Mouse (Mus musculus): ENCODE data around the gene Proser2. TPM values are rescaled to one million over a fixed set of nuclear protein-coding genes. Genes with fewer than 3 reads are reported as not detected.

The Proser2 gene
- total and polyA plus RNA-seq, 2 experiments from 2014 or later, result 8.0 to 9.8 TPM

GRCm38 (mm10) chr2:6087151-6087550, 42.9 kb downstream of the Proser2 start:
- H3K36me3 ChIP-seq (ENCODE audit: insufficient read depth, low read length), result no peaks in the 10 kb centered on the region
- WGBS, result 91% methylated on average over 5 of the region's 5 CpGs
- ATAC-seq, result no peak

GRCm38 (mm10) chr2:6085622-6086530, 44.1 kb downstream of the Proser2 start:
- ATAC-seq, result no peak
- Histone ChIP-seq H3K9ac (replicated peaks; ENCODE audit: low read length) (no peak overlapping the region), H3K27ac (no peak overlapping the region), H3K4me2 (ENCODE audit: low read depth, low read length) (no peak overlapping the region), H3K27me3 (ENCODE audit: insufficient read depth, low read length) (no peaks in the 10 kb centered on the region), H3K4me1 (ENCODE audit: insufficient read depth, low read length) (no peaks in the 10 kb centered on the region), H3K36me3 (ENCODE audit: insufficient read depth, low read length) (no peaks in the 10 kb centered on the region), H3K9me3 (ENCODE audit: low read length) (no peaks in the 10 kb centered on the region), H3K4me3 (ENCODE audit: low read length) (no peak overlapping the region)
- no peak for TF ChIP-seq CTCF (IDR thresholded peaks at IDR 0.05; ENCODE audit: low read depth)
- 78% methylated on average over 19 of the region's 19 CpGs for WGBS
- DNase-seq (ENCODE audit: low spot score), result no peak

More at GRCm38 (mm10) chr2:6087151-6087550, 42.9 kb downstream of the Proser2 start:
- Histone ChIP-seq H3K4me1 (ENCODE audit: insufficient read depth, low read length) (no peaks in the 10 kb centered on the region), H3K27me3 (ENCODE audit: insufficient read depth, low read length) (no peaks in the 10 kb centered on the region), H3K4me3 (ENCODE audit: low read length) (no peak overlapping the region), H3K27ac (no peak overlapping the region), H3K9me3 (ENCODE audit: low read length) (no peaks in the 10 kb centered on the region), H3K4me2 (ENCODE audit: low read depth, low read length) (no peak overlapping the region), H3K9ac (replicated peaks; ENCODE audit: low read length) (no peak overlapping the region)
- no peak for TF ChIP-seq CTCF (IDR thresholded peaks at IDR 0.05; ENCODE audit: low read depth)
- no peak for DNase-seq (ENCODE audit: low spot score)

- 100% methylated on average over 1 of the region's 1 CpGs for WGBS
- Histone ChIP-seq H3K4me3 (ENCODE audit: low read length) (no peak overlapping the region), H3K9me3 (ENCODE audit: low read length) (no peaks in the 10 kb centered on the region), H3K27ac (no peak overlapping the region), H3K27me3 (ENCODE audit: insufficient read depth, low read length) (no peaks in the 10 kb centered on the region), H3K9ac (replicated peaks; ENCODE audit: low read length) (no peak overlapping the region), H3K4me1 (ENCODE audit: insufficient read depth, low read length) (no peaks in the 10 kb centered on the region), H3K36me3 (ENCODE audit: insufficient read depth, low read length) (no peaks in the 10 kb centered on the region), H3K4me2 (ENCODE audit: low read depth, low read length) (no peak overlapping the region)
- DNase-seq (ENCODE audit: low spot score), result no peak
- ATAC-seq, result no peak
- no peak for TF ChIP-seq CTCF (IDR thresholded peaks at IDR 0.05; ENCODE audit: low read depth)
Observed at GRCm38 (mm10) chr2:6083696-6084095, 46.3 kb downstream of the Proser2 start.

- no peak for TF ChIP-seq CTCF (IDR thresholded peaks at IDR 0.05; ENCODE audit: low read depth)
- H3K9me3 ChIP-seq (ENCODE audit: low read length), result no peaks in the 10 kb centered on the region
- no peaks in the 10 kb centered on the region for H3K4me1 ChIP-seq (ENCODE audit: insufficient read depth, low read length)
- no peak overlapping the region for H3K27ac ChIP-seq
- no peaks in the 10 kb centered on the region for H3K27me3 ChIP-seq (ENCODE audit: insufficient read depth, low read length)
- 81% methylated on average over 6 of the region's 6 CpGs for WGBS
- H3K4me3 ChIP-seq (ENCODE audit: low read length), result no peak overlapping the region
- no peaks in the 10 kb centered on the region for H3K36me3 ChIP-seq (ENCODE audit: insufficient read depth, low read length)
- ATAC-seq (no peak), DNase-seq (ENCODE audit: low spot score) (no peak)
- no peak overlapping the region for H3K4me2 ChIP-seq (ENCODE audit: low read depth, low read length)
- H3K9ac ChIP-seq (replicated peaks; ENCODE audit: low read length), result no peak overlapping the region
Observed at GRCm38 (mm10) chr2:6082615-6083014, 47.4 kb downstream of the Proser2 start.

DNA sequence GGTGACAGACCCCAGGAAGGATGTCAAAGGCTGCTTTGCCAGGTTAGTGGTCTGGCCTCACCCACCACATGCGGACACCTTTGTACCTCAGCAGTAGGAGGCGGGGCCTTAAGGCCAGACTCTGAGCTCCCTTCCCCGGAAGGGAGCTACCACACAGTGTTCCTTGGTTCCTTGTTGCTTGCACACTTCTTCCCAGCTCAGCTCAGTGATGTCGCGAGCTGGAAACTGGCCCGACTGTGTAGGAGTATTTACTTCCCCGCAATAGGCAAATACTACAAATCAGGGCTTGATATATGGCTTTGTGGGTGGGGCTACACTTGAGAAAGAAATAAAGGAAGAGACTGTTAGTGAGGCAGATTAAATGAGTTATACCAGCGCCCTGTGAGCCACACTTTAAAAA, 48.9 kb downstream of the Proser2 start:
- ATAC-seq (no peak), DNase-seq (ENCODE audit: low spot score) (no peak)
- H3K36me3 ChIP-seq (ENCODE audit: insufficient read depth, low read length), result no peaks in the 10 kb centered on the region
- no peak for TF ChIP-seq CTCF (IDR thresholded peaks at IDR 0.05; ENCODE audit: low read depth)
- no peaks in the 10 kb centered on the region for H3K4me1 ChIP-seq (ENCODE audit: insufficient read depth, low read length)
- no peaks in the 10 kb centered on the region for H3K9me3 ChIP-seq (ENCODE audit: low read length)
- H3K9ac ChIP-seq (replicated peaks; ENCODE audit: low read length), result no peak overlapping the region
- H3K4me3 ChIP-seq (ENCODE audit: low read length), result no peak overlapping the region
- H3K27ac ChIP-seq, result no peak overlapping the region
- no peak overlapping the region for H3K4me2 ChIP-seq (ENCODE audit: low read depth, low read length)
- no peaks in the 10 kb centered on the region for H3K27me3 ChIP-seq (ENCODE audit: insufficient read depth, low read length)
- WGBS, result 71% methylated on average over 8 of the region's 8 CpGs

- 89% methylated on average over 1 of the region's 1 CpGs for WGBS
- H3K27me3 ChIP-seq (ENCODE audit: insufficient read depth, low read length), result no peaks in the 10 kb centered on the region
- H3K4me2 ChIP-seq (ENCODE audit: low read depth, low read length), result no peak overlapping the region
- H3K27ac ChIP-seq, result no peak overlapping the region
- ATAC-seq (no peak), DNase-seq (ENCODE audit: low spot score) (no peak)
- H3K9ac ChIP-seq (replicated peaks; ENCODE audit: low read length), result no peak overlapping the region
- no peaks in the 10 kb centered on the region for H3K4me1 ChIP-seq (ENCODE audit: insufficient read depth, low read length)
- no peaks in the 10 kb centered on the region for H3K36me3 ChIP-seq (ENCODE audit: insufficient read depth, low read length)
- no peak overlapping the region for H3K4me3 ChIP-seq (ENCODE audit: low read length)
- no peak for TF ChIP-seq CTCF (IDR thresholded peaks at IDR 0.05; ENCODE audit: low read depth)
- no peaks in the 10 kb centered on the region for H3K9me3 ChIP-seq (ENCODE audit: low read length)
Observed at GRCm38 (mm10) chr2:6080037-6080436, 50.0 kb downstream of the Proser2 start.

GRCm38 (mm10) chr2:6075530-6075896, 54.5 kb downstream of the Proser2 start:
- no peak overlapping the region for H3K9ac ChIP-seq (replicated peaks; ENCODE audit: low read length)
- TF ChIP-seq CTCF (IDR thresholded peaks at IDR 0.05; ENCODE audit: low read depth), result no peak
- ATAC-seq (no peak), DNase-seq (ENCODE audit: low spot score) (no peak)
- no peaks in the 10 kb centered on the region for H3K36me3 ChIP-seq (ENCODE audit: insufficient read depth, low read length)
- no peaks in the 10 kb centered on the region for H3K27me3 ChIP-seq (ENCODE audit: insufficient read depth, low read length)
- H3K4me1 ChIP-seq (ENCODE audit: insufficient read depth, low read length), result no peaks in the 10 kb centered on the region
- no peak overlapping the region for H3K4me2 ChIP-seq (ENCODE audit: low read depth, low read length)
- H3K27ac ChIP-seq, result no peak overlapping the region
- H3K9me3 ChIP-seq (ENCODE audit: low read length), result no peaks in the 10 kb centered on the region
- 31% methylated on average over 1 of the region's 1 CpGs for WGBS
- no peak overlapping the region for H3K4me3 ChIP-seq (ENCODE audit: low read length)

All from hindbrain, postnatal 0 days (tissue).